Mouse (Mus musculus) bone marrow, adult 2 months (tissue): Measurements from ENCODE around the gene Sod1.

ENCODE experiments used
- CTCF ChIP-seq: fragments of 200-500 bp; IDR thresholded peaks from 2 replicates; pipeline ENCODE4 v1.5.1; 2011; ENCODE audit warnings: low read length, control low read depth; ENCODE audit not compliant: control insufficient read depth, insufficient read depth
- POLR2A ChIP-seq: fragments of 200-500 bp; IDR thresholded peaks from 2 replicates; pipeline ENCODE4 v1.6.1; 2011; ENCODE audit warnings: low read depth, mild to moderate bottlenecking, control low read depth, low read length, borderline replicate concordance; ENCODE audit not compliant: control insufficient read depth

DNA sequence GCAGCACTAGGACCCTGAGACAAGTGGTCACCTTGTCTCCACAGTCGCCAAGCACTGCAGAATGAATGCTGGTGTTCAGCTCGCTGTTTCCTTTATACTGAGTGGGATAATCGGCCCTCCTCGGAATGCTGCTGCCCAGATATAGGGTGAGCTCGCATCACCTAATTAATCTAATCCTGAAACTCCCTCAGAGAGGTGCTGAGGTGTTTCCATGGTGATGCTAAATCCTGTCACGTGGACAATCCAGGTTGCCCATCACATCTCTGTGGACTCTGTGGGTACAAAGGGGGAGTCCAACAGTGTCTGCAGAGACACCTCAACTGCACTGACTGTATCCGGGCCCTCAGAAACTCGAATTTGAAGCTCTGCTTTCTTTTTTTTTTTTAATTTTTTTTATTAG is 49.1 kb upstream of the Sod1 start:
- TF ChIP-seq CTCF (no peak), POLR2A (no peak)
